Mouse (Mus musculus): Measurements from ENCODE around the gene Bmp5.

GRCm38 (mm10) chr9:75818400-75818799 is 43.2 kb downstream of the Bmp5 start:
- TF ChIP-seq POLR2A (IDR thresholded peaks at IDR 0.05; ENCODE audit: insufficient read length, low read depth): no peak
- no peak for TF ChIP-seq SRF (IDR thresholded peaks at IDR 0.05; ENCODE audit: control insufficient read depth, insufficient read length, low read depth)
- no peak for TF ChIP-seq CEBPB (IDR thresholded peaks at IDR 0.05; ENCODE audit: insufficient read depth, poor library complexity, severe bottlenecking)
- no peak for TF ChIP-seq POLR2AphosphoS2 (IDR thresholded peaks at IDR 0.05; ENCODE audit: insufficient read length, low read depth)
- no peak for TF ChIP-seq TCF12 (IDR thresholded peaks at IDR 0.05; ENCODE audit: insufficient read depth, poor library complexity, severe bottlenecking)
- no peak for TF ChIP-seq E2F4 (IDR thresholded peaks at IDR 0.05; ENCODE audit: insufficient read depth)
- no peak for TF ChIP-seq USF1 (IDR thresholded peaks at IDR 0.05; ENCODE audit: low read depth)
- no peak for TF ChIP-seq REST (IDR thresholded peaks at IDR 0.05; ENCODE audit: insufficient read depth, insufficient read length)
- TF ChIP-seq MAX (IDR thresholded peaks at IDR 0.05; ENCODE audit: low read depth): no peak
- TF ChIP-seq MYOG (IDR thresholded peaks at IDR 0.05; ENCODE audit: control insufficient read depth in 1 of 3, insufficient read depth in 1 of 3, insufficient read length in 2 of 3, low read depth in 2 of 3): no peak
- TF ChIP-seq MYOD1 (IDR thresholded peaks at IDR 0.05; ENCODE audit: control insufficient read depth in 1 of 3, insufficient read length in 2 of 3, low read depth in 2 of 3): no peak

Data from myocyte (in vitro differentiated cells).